Mouse (Mus musculus) layer of hippocampus, adult 6 months (tissue): ENCODE results near the gene Lpp. TPM values are rescaled to one million over a fixed set of nuclear protein-coding genes. Genes with fewer than 3 reads are reported as not detected.
A peak's percentile ranks its signal among the peaks of the same experiment; 100 is the strongest.

Experiments used
- long read RNA-seq, 2 experiments: library from polyadenylated mRNA; unstranded; transcript quantifications; one replicate each; pipeline ENCODE4 v2.0.0; 2019 to 2020
- microRNA-seq: library from miRNA; unstranded; fragments of <30 nt; microRNA quantifications from one replicate; pipeline ENCODE4 v1.2.0, GENCODE M21; 2020
- polyA plus RNA-seq: library from polyadenylated mRNA; unstranded; fragments of <200 nt; fragmentation: Nextera tagmentation; gene quantifications from 2 replicates; pipeline ENCODE4 v1.2.3, GENCODE M21; 2021

Gene Lpp
- 3.5 and 3.7 TPM in 2 replicates for polyA plus RNA-seq
- long read RNA-seq, experiment 1, partial matches to known transcripts, result 1 of 7 reads
- long read RNA-seq, experiment 1, other reads (novel, unspliced or antisense), result 6 of 7 reads
- long read RNA-seq, experiment 2, full-length matches to known transcripts, result 4 of 23 reads
- long read RNA-seq, experiment 2, partial matches to known transcripts, result 6 of 23 reads
- long read RNA-seq, experiment 2, other reads (novel, unspliced or antisense), result 13 of 23 reads

GRCm38 (mm10) chr16:24392651-24393555, at the start of gene Lpp:
Gene Lpp, plus strand, starts transcription at chr16:24393507.

Small RNA genes within 50 kb of the gene (microRNA-seq; reads per million reads assigned to microRNA genes)
- gene Mir28a, result 304 reads per million, percentile 69 among the genes with 10 or more reads in this experiment
